Mouse (Mus musculus): ENCODE results near the gene Arid4a. TPM values are rescaled to one million over a fixed set of nuclear protein-coding genes. Genes with fewer than 3 reads are reported as not detected.

Gene Arid4a
- polyA plus RNA-seq, 1 experiment from 2014 or later: 44.2 TPM

GRCm38 (mm10) chr12:71046501-71046900 is 30.7 kb downstream of the Arid4a start:
- Histone ChIP-seq H3K27me3 (no peaks in the 10 kb centered on the region), H3K9me3 (no peaks in the 10 kb centered on the region), H3K4me3 (no peak overlapping the region), H3K4me1 (replicated peaks) (peaks cover 34% of the 10 kb centered on the region), H3K36me3 (peaks cover 24% of the 10 kb centered on the region), H3K27ac (replicated peaks) (no peak overlapping the region), H3K9ac (no peak overlapping the region), H3K4me2 (no peak overlapping the region)
- WGBS: 98% methylated on average over 4 of the region's 4 CpGs
- no peak for ATAC-seq (ENCODE audit: low read depth)

DNA sequence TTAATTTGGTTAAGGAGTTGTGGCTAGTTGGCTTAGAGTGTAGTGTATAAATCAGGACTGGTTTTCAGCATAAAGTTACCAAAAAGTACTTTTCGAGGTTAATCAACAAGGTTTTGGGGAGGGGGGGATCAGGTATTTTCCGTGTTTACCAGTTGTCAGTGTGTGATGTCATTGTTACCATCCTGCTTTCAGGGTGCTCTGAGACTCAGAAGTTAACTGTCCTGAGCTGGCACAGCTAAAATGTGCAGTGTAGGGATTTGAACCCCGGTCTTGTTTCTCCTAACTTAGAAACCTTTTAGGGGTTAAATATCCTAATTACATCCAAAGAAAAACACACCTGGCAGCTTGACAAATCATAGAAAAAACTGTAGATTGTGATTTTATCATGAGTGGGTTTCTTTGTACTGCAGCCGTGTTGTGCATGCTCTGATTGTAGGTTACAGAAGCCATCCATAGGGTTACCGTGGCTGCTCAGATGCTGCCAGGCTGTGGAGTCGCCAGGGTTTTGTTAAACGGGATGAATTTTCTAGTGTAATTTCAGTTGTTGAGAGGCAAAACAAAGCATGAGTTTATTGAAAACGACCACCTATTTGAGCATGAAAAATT is 31.8 kb downstream of the Arid4a start:
- no peaks in the 10 kb centered on the region for H3K27me3 ChIP-seq
- peak overlapping the region; percentile 45 for H3K4me3 ChIP-seq
- peaks cover 14% of the 10 kb centered on the region for H3K36me3 ChIP-seq
- ATAC-seq (ENCODE audit: low read depth): peak; percentile 79
- no peaks in the 10 kb centered on the region for H3K9me3 ChIP-seq
- WGBS: 40% methylated on average over 8 of the region's 8 CpGs
- peak overlapping the region; percentile 58 for H3K4me2 ChIP-seq
- peaks cover 43% of the 10 kb centered on the region for H3K4me1 ChIP-seq (replicated peaks)
- H3K9ac ChIP-seq: peak overlapping the region; percentile 71
- H3K27ac ChIP-seq (replicated peaks): peak overlapping the region; percentile 95

- Histone ChIP-seq H3K4me1 (replicated peaks) (peaks cover 48% of the 10 kb centered on the region), H3K27ac (replicated peaks) (peak overlapping the region; percentile 95), H3K27me3 (no peaks in the 10 kb centered on the region), H3K9ac (peak overlapping the region; percentile 71), H3K4me2 (peak overlapping the region; percentile 58), H3K9me3 (no peaks in the 10 kb centered on the region), H3K4me3 (peak overlapping the region; percentile 45), H3K36me3 (peaks cover 12% of the 10 kb centered on the region)
- peak; percentile 91 for ATAC-seq (ENCODE audit: low read depth)
- WGBS: 4% methylated on average over 7 of the region's 7 CpGs
These were observed 32.3 kb downstream of the Arid4a start for GRCm38 (mm10) chr12:71048117-71048516.

DNA sequence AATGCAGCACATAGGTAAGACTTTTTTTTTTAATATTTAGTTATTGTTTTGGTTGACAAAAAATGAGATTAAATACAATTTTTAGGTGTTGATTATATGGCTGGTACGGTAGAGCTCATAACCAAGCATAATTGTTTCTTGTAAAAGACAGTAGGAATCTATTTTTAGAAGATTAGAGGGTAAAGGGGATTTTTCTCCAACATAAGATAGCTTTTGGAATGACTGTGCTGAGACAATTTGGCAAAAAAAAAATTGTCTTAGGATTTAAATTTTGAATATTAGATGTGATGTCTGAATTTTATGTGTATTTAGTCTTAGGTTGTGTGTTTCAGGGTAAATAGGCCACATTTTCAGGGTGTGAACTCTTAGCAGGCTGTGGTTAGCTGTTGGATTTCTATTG is 32.8 kb downstream of the Arid4a start:
- peaks cover 9% of the 10 kb centered on the region for H3K36me3 ChIP-seq
- H3K4me1 ChIP-seq (replicated peaks): peaks cover 49% of the 10 kb centered on the region
- H3K9ac ChIP-seq: peak overlapping the region; percentile 71
- H3K27me3 ChIP-seq: no peaks in the 10 kb centered on the region
- H3K9me3 ChIP-seq: no peaks in the 10 kb centered on the region
- peak overlapping the region; percentile 45 for H3K4me3 ChIP-seq
- whole genome bisulfite sequencing: 46% methylated on average over 1 of the region's 1 CpGs
- H3K27ac ChIP-seq (replicated peaks): peak overlapping the region; percentile 95
- peak overlapping the region; percentile 58 for H3K4me2 ChIP-seq
- no peak for ATAC-seq (ENCODE audit: low read depth)

- peak overlapping the region; percentile 71 for H3K9ac ChIP-seq
- H3K4me2 ChIP-seq: peak overlapping the region; percentile 58
- H3K9me3 ChIP-seq: no peaks in the 10 kb centered on the region
- H3K4me3 ChIP-seq: peak overlapping the region; percentile 45
- H3K4me1 ChIP-seq (replicated peaks): peaks cover 49% of the 10 kb centered on the region
- ATAC-seq (ENCODE audit: low read depth): no peak
- peaks cover 9% of the 10 kb centered on the region for H3K36me3 ChIP-seq
- 76% methylated on average over 10 of the region's 10 CpGs for WGBS
- H3K27me3 ChIP-seq: no peaks in the 10 kb centered on the region
- H3K27ac ChIP-seq (replicated peaks): peak overlapping the region; percentile 95
These were observed 33.9 kb downstream of the Arid4a start for GRCm38 (mm10) chr12:71049596-71050265.

- Histone ChIP-seq H3K27me3 (no peaks in the 10 kb centered on the region), H3K27ac (replicated peaks) (no peak overlapping the region), H3K9me3 (no peaks in the 10 kb centered on the region), H3K9ac (no peak overlapping the region), H3K4me1 (replicated peaks) (peaks cover 49% of the 10 kb centered on the region), H3K4me2 (no peak overlapping the region), H3K4me3 (no peak overlapping the region), H3K36me3 (peaks cover 8% of the 10 kb centered on the region)
- WGBS: 74% methylated on average over 3 of the region's 3 CpGs
- no peak for ATAC-seq (ENCODE audit: low read depth)
These were observed 35.3 kb downstream of the Arid4a start for GRCm38 (mm10) chr12:71051079-71051478.

GRCm38 (mm10) chr12:71052341-71052995 is 36.7 kb downstream of the Arid4a start:
- no peaks in the 10 kb centered on the region for H3K27me3 ChIP-seq
- WGBS: 89% methylated on average over 7 of the region's 7 CpGs
- H3K27ac ChIP-seq (replicated peaks): no peak overlapping the region
- H3K4me1 ChIP-seq (replicated peaks): peaks cover 41% of the 10 kb centered on the region
- no peak overlapping the region for H3K4me3 ChIP-seq
- H3K9me3 ChIP-seq: no peaks in the 10 kb centered on the region
- H3K4me2 ChIP-seq: no peak overlapping the region
- peaks cover 8% of the 10 kb centered on the region for H3K36me3 ChIP-seq
- no peak for ATAC-seq (ENCODE audit: low read depth)
- H3K9ac ChIP-seq: no peak overlapping the region

DNA sequence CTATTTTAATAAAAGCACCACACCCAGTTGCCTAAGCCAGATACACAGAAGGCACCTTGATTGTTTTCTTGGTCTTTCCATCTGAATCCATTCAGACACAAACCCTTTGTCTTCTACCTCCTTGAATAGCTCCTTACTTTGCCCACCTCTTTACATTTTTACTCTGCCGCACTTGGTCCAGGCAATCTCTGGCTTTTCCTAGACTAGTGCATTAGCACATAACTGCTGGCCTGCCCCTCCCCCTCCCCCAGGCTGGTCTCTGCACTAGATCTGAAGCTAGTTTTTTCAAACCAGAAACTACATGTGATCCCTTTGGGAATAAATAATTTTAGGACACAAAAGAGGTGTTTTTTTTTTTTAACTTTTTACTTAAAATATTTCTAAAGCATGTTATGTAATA is 37.2 kb downstream of the Arid4a start:
- no peak overlapping the region for H3K9ac ChIP-seq
- no peak for ATAC-seq (ENCODE audit: low read depth)
- WGBS: 81% methylated on average over 1 of the region's 1 CpGs

GRCm38 (mm10) chr12:71053486-71053885 is 37.7 kb downstream of the Arid4a start:
- WGBS: 88% methylated on average over 1 of the region's 1 CpGs

More for the DNA sequence above, 37.2 kb downstream of the Arid4a start:
- H3K4me2 ChIP-seq: no peak overlapping the region
- no peaks in the 10 kb centered on the region for H3K9me3 ChIP-seq
- H3K27ac ChIP-seq (replicated peaks): no peak overlapping the region
- H3K36me3 ChIP-seq: peaks cover 10% of the 10 kb centered on the region
- peaks cover 37% of the 10 kb centered on the region for H3K4me1 ChIP-seq (replicated peaks)
- H3K4me3 ChIP-seq: no peak overlapping the region
- no peaks in the 10 kb centered on the region for H3K27me3 ChIP-seq

DNA sequence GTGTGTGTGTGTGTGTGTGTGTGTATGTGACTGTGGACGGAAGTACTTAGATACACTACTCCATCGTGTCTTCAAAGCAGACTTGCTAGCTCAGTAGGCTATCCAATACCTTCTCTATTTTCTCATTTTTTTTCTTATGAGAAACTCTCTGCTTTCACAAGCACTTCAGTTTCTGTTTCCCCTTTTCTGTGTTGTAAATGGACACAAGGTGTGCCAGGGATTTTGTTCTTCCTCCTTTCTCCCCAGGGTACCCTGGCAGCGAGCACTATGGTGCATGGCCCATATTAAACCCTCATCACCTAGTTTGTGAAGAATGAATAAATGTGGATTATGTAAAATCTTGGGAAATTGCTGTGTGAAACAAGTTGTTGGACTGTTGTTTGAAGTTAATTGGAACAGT is 39.7 kb downstream of the Arid4a start:
- Histone ChIP-seq H3K4me2 (no peak overlapping the region), H3K9me3 (no peaks in the 10 kb centered on the region), H3K27ac (replicated peaks) (no peak overlapping the region), H3K4me3 (no peak overlapping the region), H3K27me3 (no peaks in the 10 kb centered on the region), H3K36me3 (peaks cover 19% of the 10 kb centered on the region), H3K4me1 (replicated peaks) (peaks cover 22% of the 10 kb centered on the region), H3K9ac (no peak overlapping the region)
- WGBS: 92% methylated on average over 3 of the region's 3 CpGs
- no peak for ATAC-seq (ENCODE audit: low read depth)

More at GRCm38 (mm10) chr12:71053486-71053885, 37.7 kb downstream of the Arid4a start:
- Histone ChIP-seq H3K4me2 (no peak overlapping the region), H3K9ac (no peak overlapping the region), H3K9me3 (no peaks in the 10 kb centered on the region), H3K4me1 (replicated peaks) (peaks cover 37% of the 10 kb centered on the region), H3K4me3 (no peak overlapping the region), H3K36me3 (peaks cover 10% of the 10 kb centered on the region), H3K27me3 (no peaks in the 10 kb centered on the region), H3K27ac (replicated peaks) (no peak overlapping the region)
- ATAC-seq (ENCODE audit: low read depth): no peak

DNA sequence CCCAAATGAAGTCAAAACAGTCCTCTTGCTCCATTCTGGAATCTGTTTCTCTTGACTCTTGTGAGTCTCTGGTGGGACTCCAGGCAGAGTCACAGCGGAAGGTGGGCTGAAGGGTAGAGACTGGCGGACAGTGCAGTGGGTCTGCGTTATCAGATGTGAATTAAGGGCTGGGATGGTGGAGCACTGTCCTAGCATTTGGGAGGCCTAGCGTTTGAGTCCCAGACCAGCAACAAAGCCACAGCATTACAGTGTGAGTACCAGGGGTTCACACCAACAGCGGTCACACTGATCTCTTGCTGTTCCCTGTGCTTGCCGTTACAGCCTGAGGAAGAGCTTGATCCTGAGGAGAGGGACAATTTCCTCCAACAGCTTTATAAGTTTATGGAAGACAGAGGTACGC is 44.0 kb downstream of the Arid4a start:
- H3K9me3 ChIP-seq: no peaks in the 10 kb centered on the region
- no peaks in the 10 kb centered on the region for H3K27me3 ChIP-seq
- no peak overlapping the region for H3K27ac ChIP-seq (replicated peaks)
- no peak overlapping the region for H3K4me3 ChIP-seq
- H3K9ac ChIP-seq: no peak overlapping the region
- no peak for ATAC-seq (ENCODE audit: low read depth)
- no peak overlapping the region for H3K4me2 ChIP-seq
- H3K4me1 ChIP-seq (replicated peaks): no peaks in the 10 kb centered on the region
- H3K36me3 ChIP-seq: peaks cover 55% of the 10 kb centered on the region
- WGBS: 95% methylated on average over 7 of the region's 7 CpGs

GRCm38 (mm10) chr12:71069846-71070245 is 54.1 kb downstream of the Arid4a start:
- H3K4me1 ChIP-seq (replicated peaks): no peaks in the 10 kb centered on the region
- H3K9ac ChIP-seq: no peak overlapping the region
- no peak overlapping the region for H3K4me2 ChIP-seq
- no peak for ATAC-seq (ENCODE audit: low read depth)
- 96% methylated on average over 17 of the region's 17 CpGs for WGBS
- H3K36me3 ChIP-seq: peaks cover 89% of the 10 kb centered on the region
- no peak overlapping the region for H3K4me3 ChIP-seq
- no peak overlapping the region for H3K27ac ChIP-seq (replicated peaks)
- H3K27me3 ChIP-seq: no peaks in the 10 kb centered on the region
- H3K9me3 ChIP-seq: no peaks in the 10 kb centered on the region

Measured in neural tube, embryonic 13.5 days (tissue).